Mouse (Mus musculus): ENCODE data around the gene Fam19a3. TPM values are rescaled to one million over a fixed set of nuclear protein-coding genes. Genes with fewer than 3 reads are reported as not detected.

The Fam19a3 gene
- polyA plus RNA-seq, 1 experiment = 0.34 TPM

GRCm38 (mm10) chr3:104788075-104788474 is 6.4 kb upstream of the Fam19a3 start, which contains the start of gene Rhoc:
Gene Rhoc (plus strand): TSS chr3:104788375.
- no peak for DNase-seq
- peaks cover 12% of the 10 kb centered on the region for H3K4me1 ChIP-seq (ENCODE audit: control insufficient read depth, insufficient read depth, low read length)
- WGBS = 22% methylated on average over 3 of the region's 3 CpGs
- H3K4me3 ChIP-seq (replicated peaks; ENCODE audit: extremely low read depth, low read depth, low read length) = peak within 1 kb of the TSS; percentile 70
- TF ChIP-seq CTCF (IDR thresholded peaks at IDR 0.05; ENCODE audit: insufficient read depth, low read length) = no peak

DNA sequence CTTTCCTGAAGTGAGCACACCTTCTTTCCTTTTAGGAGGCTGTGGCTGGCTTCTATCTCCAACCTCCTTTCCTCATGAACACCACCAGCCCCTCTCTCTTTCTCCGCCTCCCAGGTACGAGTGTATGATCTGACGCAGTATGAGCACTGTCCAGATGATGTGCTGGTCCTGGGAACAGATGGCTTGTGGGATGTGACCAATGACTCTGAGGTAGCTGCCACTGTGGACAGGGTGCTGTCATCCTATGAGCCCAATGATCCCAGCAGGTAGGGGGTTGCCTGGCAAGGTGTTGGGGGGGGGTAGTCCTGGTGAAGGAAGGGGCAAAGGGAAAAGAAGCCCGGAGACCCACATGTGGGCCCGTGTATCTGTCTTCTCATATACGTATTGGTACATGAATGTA is 3.6 kb upstream of the Fam19a3 start:
- TF ChIP-seq POLR2A (IDR thresholded peaks at IDR 0.05; ENCODE audit: borderline replicate concordance, extremely low read depth, low read depth, low read length) (no peak), CTCF (IDR thresholded peaks at IDR 0.05; ENCODE audit: insufficient read depth, low read length) (no peak)

GRCm38 (mm10) chr3:104783971-104784500 is 2.4 kb upstream of the Fam19a3 start:
- no peak for TF ChIP-seq POLR2A (IDR thresholded peaks at IDR 0.05; ENCODE audit: borderline replicate concordance, extremely low read depth, low read depth, low read length)
- TF ChIP-seq CTCF (IDR thresholded peaks at IDR 0.05; ENCODE audit: insufficient read depth, low read length) = no peak
- Histone ChIP-seq H3K4me1 (ENCODE audit: control insufficient read depth, insufficient read depth, low read length) (peaks cover 24% of the 10 kb centered on the region), H3K4me3 (replicated peaks; ENCODE audit: extremely low read depth, low read depth, low read length) (no peak overlapping the region)
- DNase-seq = no peak
- WGBS = 43% methylated on average over 14 of the region's 14 CpGs

More for the DNA sequence above, 3.6 kb upstream of the Fam19a3 start:
- H3K4me3 ChIP-seq (replicated peaks; ENCODE audit: extremely low read depth, low read depth, low read length) = no peak overlapping the region
- no peak for DNase-seq
- 97% methylated on average over 6 of the region's 6 CpGs for WGBS
- peaks cover 24% of the 10 kb centered on the region for H3K4me1 ChIP-seq (ENCODE audit: control insufficient read depth, insufficient read depth, low read length)

GRCm38 (mm10) chr3:104782061-104782681 is 531 bp upstream of the Fam19a3 start:
- no peak for TF ChIP-seq POLR2A (IDR thresholded peaks at IDR 0.05; ENCODE audit: borderline replicate concordance, extremely low read depth, low read depth, low read length)
- no peak for TF ChIP-seq CTCF (IDR thresholded peaks at IDR 0.05; ENCODE audit: insufficient read depth, low read length)
- WGBS = 22% methylated on average over 12 of the region's 12 CpGs
- Histone ChIP-seq H3K4me1 (ENCODE audit: control insufficient read depth, insufficient read depth, low read length) (peaks cover 26% of the 10 kb centered on the region), H3K4me3 (replicated peaks; ENCODE audit: extremely low read depth, low read depth, low read length) (peak overlapping the region; percentile 49)
- no peak for DNase-seq

DNA sequence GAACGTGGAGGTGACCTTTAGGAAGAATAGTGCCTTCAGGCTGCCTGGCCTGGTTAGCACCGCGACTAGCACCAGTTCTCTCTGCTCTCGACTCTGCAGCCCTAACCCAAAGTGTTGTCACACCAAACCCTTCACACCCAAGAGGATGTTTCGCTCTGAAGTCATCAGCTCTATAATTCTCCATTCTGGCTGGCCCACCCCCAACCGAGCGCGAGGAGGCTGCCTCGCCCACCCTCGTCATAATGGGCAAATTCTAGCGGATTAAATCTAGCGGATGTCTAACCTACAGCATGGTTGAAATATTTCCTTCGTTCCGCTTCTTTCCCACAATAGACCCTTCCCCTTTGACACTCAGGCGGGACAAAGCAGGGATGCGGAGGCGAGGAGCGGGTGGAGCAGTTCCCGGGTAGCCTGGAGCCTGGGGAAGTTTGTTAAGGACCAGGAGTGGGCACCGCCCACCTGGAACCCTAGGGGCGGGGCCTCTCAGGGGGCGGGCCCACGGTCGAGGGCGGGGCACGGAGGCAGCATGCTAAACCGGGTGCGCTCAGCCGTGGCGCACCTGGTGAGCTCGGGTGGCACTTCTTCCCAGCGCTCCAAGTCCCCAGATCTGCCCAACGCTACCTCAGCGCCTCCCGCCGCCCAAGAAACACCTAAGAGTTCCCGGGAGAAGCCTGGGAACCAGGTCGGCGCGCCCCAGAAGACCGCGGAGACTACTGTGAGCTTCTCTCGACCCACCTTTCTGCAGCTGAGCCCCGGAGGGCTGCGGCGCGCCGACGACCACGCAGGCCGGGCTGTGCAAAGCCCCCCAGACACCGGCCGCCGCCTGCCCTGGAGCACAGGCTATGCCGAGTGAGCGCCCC is 849 bp downstream of the Fam19a3 start, which contains the start of gene Ppm1j:
Gene Ppm1j (plus strand): TSS at position 496 of the 860 bp plus-strand sequence.
- WGBS = 2% methylated on average over 56 of the region's 56 CpGs
- peak; percentile 81 for DNase-seq
- TF ChIP-seq POLR2A (IDR thresholded peaks at IDR 0.05; ENCODE audit: borderline replicate concordance, extremely low read depth, low read depth, low read length) (no peak), CTCF (IDR thresholded peaks at IDR 0.05; ENCODE audit: insufficient read depth, low read length) (no peak)
- Histone ChIP-seq H3K4me3 (replicated peaks; ENCODE audit: extremely low read depth, low read depth, low read length) (peak within 1 kb of the TSS; percentile 49), H3K4me1 (ENCODE audit: control insufficient read depth, insufficient read depth, low read length) (peaks cover 27% of the 10 kb centered on the region)

- peak; percentile 62 for DNase-seq
- 2% methylated on average over 7 of the region's 7 CpGs for WGBS
- TF ChIP-seq CTCF (IDR thresholded peaks at IDR 0.05; ENCODE audit: insufficient read depth, low read length) = peak; percentile 93
- no peak for TF ChIP-seq POLR2A (IDR thresholded peaks at IDR 0.05; ENCODE audit: borderline replicate concordance, extremely low read depth, low read depth, low read length)
- no peak overlapping the region for H3K4me3 ChIP-seq (replicated peaks; ENCODE audit: extremely low read depth, low read depth, low read length)
- H3K4me1 ChIP-seq (ENCODE audit: control insufficient read depth, insufficient read depth, low read length) = peaks cover 27% of the 10 kb centered on the region
Observed at GRCm38 (mm10) chr3:104779949-104780348, 1.7 kb downstream of the Fam19a3 start.

DNA sequence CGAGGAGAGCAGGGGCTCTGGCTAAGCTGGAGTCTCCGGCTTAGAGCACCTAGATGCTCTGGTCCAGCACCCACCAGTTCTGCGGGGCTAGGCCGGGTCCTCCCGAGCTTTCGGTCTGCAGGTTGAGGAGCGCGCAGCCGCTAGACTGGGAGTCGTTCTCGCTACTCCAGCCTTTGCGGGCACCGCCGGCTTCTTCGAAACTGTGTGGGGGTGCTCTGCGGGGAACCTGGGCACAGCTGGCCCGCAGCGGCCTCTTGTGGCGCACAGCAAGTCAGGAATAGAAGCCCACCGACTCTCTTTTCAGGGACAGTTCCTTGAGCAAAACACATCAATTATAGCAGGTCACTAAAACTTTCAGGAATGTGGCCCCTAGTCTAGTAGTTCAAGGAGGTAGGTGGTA is 4.3 kb downstream of the Fam19a3 start:
- Histone ChIP-seq H3K4me1 (ENCODE audit: control insufficient read depth, insufficient read depth, low read length) (peaks cover 20% of the 10 kb centered on the region), H3K4me3 (replicated peaks; ENCODE audit: extremely low read depth, low read depth, low read length) (no peak overlapping the region)
- 8% methylated on average over 20 of the region's 20 CpGs for WGBS
- TF ChIP-seq CTCF (IDR thresholded peaks at IDR 0.05; ENCODE audit: insufficient read depth, low read length) = no peak
- TF ChIP-seq POLR2A (IDR thresholded peaks at IDR 0.05; ENCODE audit: borderline replicate concordance, extremely low read depth, low read depth, low read length) = no peak
- DNase-seq = no peak

DNA sequence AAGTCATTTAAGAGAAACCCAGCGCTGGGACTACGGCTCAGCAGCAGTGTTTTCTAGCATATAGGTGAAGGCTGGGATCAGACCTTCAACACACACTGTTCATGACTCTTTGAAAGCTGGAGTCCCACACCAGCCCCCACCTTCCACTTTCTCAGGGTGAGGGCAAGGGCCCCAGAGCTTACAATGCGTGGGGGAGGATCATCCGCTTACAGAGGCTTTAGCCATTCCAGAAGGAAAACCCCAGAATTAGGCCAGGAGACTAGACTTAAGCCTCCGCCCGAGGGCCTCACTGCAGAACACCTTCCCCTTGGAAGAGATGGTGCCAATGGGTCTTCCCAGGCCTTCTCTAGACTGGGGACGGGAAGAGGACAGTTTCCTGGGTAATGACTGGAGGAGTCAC is 8.3 kb downstream of the Fam19a3 start:
- TF ChIP-seq POLR2A (IDR thresholded peaks at IDR 0.05; ENCODE audit: borderline replicate concordance, extremely low read depth, low read depth, low read length) (no peak), CTCF (IDR thresholded peaks at IDR 0.05; ENCODE audit: insufficient read depth, low read length) (no peak)
- no peak overlapping the region for H3K4me3 ChIP-seq (replicated peaks; ENCODE audit: extremely low read depth, low read depth, low read length)
- peaks cover 3% of the 10 kb centered on the region; the same call in 1 of the 2 replicates for H3K4me1 ChIP-seq (ENCODE audit: control insufficient read depth, insufficient read depth, low read length)
- 85% methylated on average over 7 of the region's 7 CpGs for WGBS
- DNase-seq = no peak

GRCm38 (mm10) chr3:104771460-104771859 is 10.2 kb downstream of the Fam19a3 start:
- no peak overlapping the region for H3K4me3 ChIP-seq (replicated peaks; ENCODE audit: extremely low read depth, low read depth, low read length)
- DNase-seq = no peak
- 58% methylated on average over 6 of the region's 6 CpGs for WGBS
- TF ChIP-seq POLR2A (IDR thresholded peaks at IDR 0.05; ENCODE audit: borderline replicate concordance, extremely low read depth, low read depth, low read length) (no peak), CTCF (IDR thresholded peaks at IDR 0.05; ENCODE audit: insufficient read depth, low read length) (no peak)
- no peaks in the 10 kb centered on the region for H3K4me1 ChIP-seq (ENCODE audit: control insufficient read depth, insufficient read depth, low read length)

Data from lung, adult 2 months (tissue).